Mouse (Mus musculus) heart, embryonic 16.5 days (tissue): Measurements from ENCODE around the gene Slc16a10. TPM values are rescaled to one million over a fixed set of nuclear protein-coding genes. Genes with fewer than 3 reads are reported as not detected.

Source experiments
- ATAC-seq: fragments of 200-750 bp; cut with Nextera tagmentation; replicated peaks from 2 replicates; pipeline ENCODE4 v1.8.0; 2017; ENCODE audit warnings: moderate number of reproducible peaks; ENCODE audit not compliant: insufficient read depth, low FRiP score; ENCODE audit errors: extremely low read depth
- H3K27ac ChIP-seq: fragments of 300-500 bp; sonication (generic); 2 replicates; pipeline ENCODE4 v1.5.1; 2014; ENCODE audit warnings: mild to moderate bottlenecking, low read length, control low read depth, moderate library complexity
- H3K27me3 ChIP-seq: fragments of 300-500 bp; sonication (generic); 2 replicates; pipeline ENCODE4 v1.6.1; 2014; ENCODE audit warnings: low read length, mixed read lengths; ENCODE audit not compliant: control insufficient read depth, insufficient read depth
- H3K36me3 ChIP-seq: fragments of 300-500 bp; sonication (generic); 2 replicates; pipeline ENCODE4 v1.6.1; 2014; ENCODE audit not compliant: control insufficient read depth, insufficient read depth
- H3K4me1 ChIP-seq: fragments of 300-500 bp; sonication (generic); 2 replicates; pipeline ENCODE4 v1.6.1; 2014; ENCODE audit warnings: low read length, mixed read lengths; ENCODE audit not compliant: control insufficient read depth, insufficient read depth
- H3K4me2 ChIP-seq: fragments of 300-500 bp; sonication (generic); 2 replicates; pipeline ENCODE4 v1.6.1; 2014; ENCODE audit warnings: low read depth, mild to moderate bottlenecking, control low read depth, low read length
- H3K4me3 ChIP-seq: fragments of 300-500 bp; sonication (generic); 2 replicates; pipeline ENCODE4 v1.5.1; 2014; ENCODE audit warnings: mild to moderate bottlenecking, control low read depth, low read length
- H3K9ac ChIP-seq: fragments of 300-500 bp; sonication (generic); 2 replicates; pipeline ENCODE4 v1.6.1; 2014; ENCODE audit warnings: low read length, control low read depth
- H3K9me3 ChIP-seq: fragments of 300-500 bp; sonication (generic); replicated peaks from 2 replicates; pipeline ENCODE4 v1.6.1; 2016; ENCODE audit warnings: low read length; ENCODE audit not compliant: control insufficient read depth
- WGBS: fragments of 180-500 bp; shearing (Covaris S2); extraction: QIAGEN DNeasy Blood & Tissue Kit; methylation state at CpG from one replicate; pipeline ENCODE4 v1.1.7; 2014; 5-methylcytosine and 5-hydroxymethylcytosine counted together
- polyA plus RNA-seq: library from polyadenylated mRNA; unstranded; fragments of >200 nt; fragmentation: Nextera tagmentation; extraction: Ambion mirVana; gene quantifications from 2 replicates; pipeline ENCODE4 v1.2.1, GENCODE M21; 2015

The Slc16a10 gene
- polyA plus RNA-seq, 1 experiment from 2014 or later = 23.3 TPM

DNA sequence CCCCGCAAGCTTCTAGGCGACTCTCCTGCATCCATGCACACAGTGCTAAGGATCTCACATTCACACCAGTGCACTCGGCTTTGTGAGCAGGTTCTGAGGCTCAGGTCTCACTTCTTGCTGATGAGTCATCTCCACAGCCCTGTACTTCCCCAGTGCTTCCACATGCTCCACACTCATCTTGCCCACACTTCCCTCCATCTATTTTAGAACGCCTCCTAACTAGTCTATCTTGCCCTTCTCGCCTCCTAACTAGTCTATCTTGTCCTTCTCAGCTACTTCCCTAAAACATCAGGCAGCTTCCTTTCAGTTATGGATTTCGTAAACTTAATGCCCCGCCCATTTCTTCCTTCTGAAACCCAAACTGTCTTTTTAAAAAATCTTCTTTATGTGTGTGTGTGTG, 13.6 kb downstream of the Slc16a10 start:
- Histone ChIP-seq H3K27me3 (no peaks in the 10 kb centered on the region), H3K27ac (no peak overlapping the region), H3K4me1 (peaks cover 2% of the 10 kb centered on the region; the same call in 1 of the 2 replicates), H3K36me3 (no peaks in the 10 kb centered on the region), H3K9me3 (no peaks in the 10 kb centered on the region), H3K4me3 (no peak overlapping the region), H3K4me2 (no peak overlapping the region), H3K9ac (no peak overlapping the region)
- WGBS = 73% methylated on average over 7 of the region's 7 CpGs
- ATAC-seq = no peak

DNA sequence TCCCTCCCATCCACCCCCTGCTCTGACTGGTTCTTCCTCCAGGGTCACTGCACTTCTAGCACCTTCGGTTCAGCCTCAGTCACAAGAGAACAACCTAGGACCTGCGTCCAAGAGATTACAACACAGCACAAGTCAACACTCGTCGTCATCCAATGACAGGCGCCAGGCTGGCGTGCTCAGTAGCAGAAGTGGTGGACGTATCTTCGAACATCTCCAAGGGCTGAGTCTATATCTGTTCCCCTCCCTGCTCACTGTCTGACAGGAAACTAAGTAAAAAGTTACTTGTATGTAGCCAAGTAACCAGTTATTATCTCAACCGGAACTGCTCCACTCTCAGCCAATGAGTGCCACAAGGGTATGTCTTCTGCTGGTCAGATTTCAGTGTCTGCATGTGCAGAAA, 16.9 kb downstream of the Slc16a10 start:
- ATAC-seq = no peak
- Histone ChIP-seq H3K36me3 (no peaks in the 10 kb centered on the region), H3K27me3 (no peaks in the 10 kb centered on the region), H3K27ac (no peak overlapping the region), H3K9ac (no peak overlapping the region), H3K4me3 (no peak overlapping the region), H3K9me3 (no peaks in the 10 kb centered on the region), H3K4me1 (no peaks in the 10 kb centered on the region; the same call in 1 of the 2 replicates), H3K4me2 (no peak overlapping the region)
- WGBS = 47% methylated on average over 9 of the region's 9 CpGs

- Histone ChIP-seq H3K27ac (no peak overlapping the region), H3K36me3 (no peaks in the 10 kb centered on the region), H3K9ac (no peak overlapping the region), H3K27me3 (no peaks in the 10 kb centered on the region), H3K9me3 (no peaks in the 10 kb centered on the region), H3K4me3 (no peak overlapping the region), H3K4me2 (no peak overlapping the region), H3K4me1 (no peaks in the 10 kb centered on the region; the same call in 1 of the 2 replicates)
- WGBS = 85% methylated on average over 4 of the region's 4 CpGs
- ATAC-seq = no peak
These were observed 17.5 kb downstream of the Slc16a10 start for GRCm38 (mm10) chr10:40124570-40124969.

DNA sequence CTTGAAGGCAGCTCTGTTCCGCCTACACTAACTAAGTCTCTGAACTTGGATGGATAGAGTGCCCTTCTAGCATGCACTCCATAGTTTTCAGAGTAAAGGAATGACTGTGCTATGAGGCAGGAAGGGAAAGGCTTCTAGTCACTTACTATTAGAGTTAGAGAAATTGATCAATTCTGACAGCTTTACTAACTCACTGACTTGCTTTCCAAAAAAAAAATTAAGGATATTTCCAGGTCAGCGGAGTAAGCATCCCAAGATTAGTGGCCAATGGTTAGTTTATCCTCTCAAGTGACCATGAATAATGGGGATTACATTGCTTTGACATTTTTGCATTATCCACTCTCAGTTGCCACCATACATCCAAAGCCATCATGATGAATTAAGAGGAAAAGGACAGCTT, 18.0 kb downstream of the Slc16a10 start:
- H3K9me3 ChIP-seq = no peaks in the 10 kb centered on the region
- H3K27me3 ChIP-seq = no peaks in the 10 kb centered on the region
- no peak overlapping the region for H3K4me2 ChIP-seq
- H3K4me3 ChIP-seq = no peak overlapping the region
- 88% methylated on average over 2 of the region's 2 CpGs for WGBS
- H3K9ac ChIP-seq = no peak overlapping the region
- no peaks in the 10 kb centered on the region; the same call in 1 of the 2 replicates for H3K4me1 ChIP-seq
- no peaks in the 10 kb centered on the region for H3K36me3 ChIP-seq
- no peak overlapping the region for H3K27ac ChIP-seq
- no peak for ATAC-seq

- H3K27ac ChIP-seq = no peak overlapping the region
- H3K36me3 ChIP-seq = no peaks in the 10 kb centered on the region
- H3K4me2 ChIP-seq = no peak overlapping the region
- no peaks in the 10 kb centered on the region for H3K9me3 ChIP-seq
- 71% methylated on average over 3 of the region's 3 CpGs for WGBS
- no peak overlapping the region for H3K4me3 ChIP-seq
- H3K9ac ChIP-seq = no peak overlapping the region
- no peaks in the 10 kb centered on the region for H3K27me3 ChIP-seq
- no peak for ATAC-seq
- H3K4me1 ChIP-seq = no peaks in the 10 kb centered on the region
These were observed 22.6 kb downstream of the Slc16a10 start for GRCm38 (mm10) chr10:40119466-40119865.

GRCm38 (mm10) chr10:40118743-40119387, 23.2 kb downstream of the Slc16a10 start:
- H3K9me3 ChIP-seq = no peaks in the 10 kb centered on the region
- H3K9ac ChIP-seq = no peak overlapping the region
- no peak overlapping the region for H3K27ac ChIP-seq
- no peaks in the 10 kb centered on the region for H3K36me3 ChIP-seq
- 78% methylated on average over 5 of the region's 5 CpGs for WGBS
- H3K4me2 ChIP-seq = no peak overlapping the region
- no peak overlapping the region for H3K4me3 ChIP-seq
- no peak for ATAC-seq
- H3K4me1 ChIP-seq = no peaks in the 10 kb centered on the region
- H3K27me3 ChIP-seq = no peaks in the 10 kb centered on the region

- ATAC-seq = no peak
- no peaks in the 10 kb centered on the region for H3K27me3 ChIP-seq
- no peak overlapping the region for H3K9ac ChIP-seq
- no peak overlapping the region for H3K27ac ChIP-seq
- WGBS = 74% methylated on average over 7 of the region's 7 CpGs
- H3K4me1 ChIP-seq = 0 out of 2 replicates have a peak, but pooled peaks cover 5% of the 10 kb centered on the region
- no peaks in the 10 kb centered on the region for H3K9me3 ChIP-seq
- no peak overlapping the region for H3K4me3 ChIP-seq
- H3K36me3 ChIP-seq = no peaks in the 10 kb centered on the region
- H3K4me2 ChIP-seq = no peak overlapping the region
These were observed 28.5 kb downstream of the Slc16a10 start for GRCm38 (mm10) chr10:40113517-40114085.

DNA sequence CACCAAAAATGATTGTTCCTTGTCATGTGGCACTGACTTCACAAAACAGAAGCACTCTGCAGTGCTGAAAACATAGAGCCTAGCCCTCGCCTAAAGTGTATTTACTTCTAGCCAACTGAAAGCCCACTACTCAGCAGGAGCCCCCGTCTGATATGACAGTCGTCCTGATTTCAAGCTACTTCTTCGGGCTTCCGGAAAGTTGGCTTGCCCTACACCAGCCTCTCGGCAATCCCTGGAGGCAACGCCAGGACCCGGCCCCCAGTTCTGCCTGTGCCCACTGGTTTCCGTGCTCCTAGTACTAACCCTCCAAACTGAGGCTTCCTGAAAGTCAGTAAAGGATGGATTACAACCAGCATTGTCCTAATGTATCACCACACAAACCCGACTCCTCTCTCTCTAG, 29.8 kb downstream of the Slc16a10 start:
- no peak for ATAC-seq
- no peak overlapping the region for H3K4me3 ChIP-seq
- H3K9ac ChIP-seq = no peak overlapping the region
- H3K9me3 ChIP-seq = no peaks in the 10 kb centered on the region
- H3K27me3 ChIP-seq = no peaks in the 10 kb centered on the region
- H3K27ac ChIP-seq = no peak overlapping the region
- H3K36me3 ChIP-seq = no peaks in the 10 kb centered on the region
- WGBS = 80% methylated on average over 10 of the region's 10 CpGs
- no peak overlapping the region for H3K4me2 ChIP-seq
- 0 out of 2 replicates have a peak, but pooled peaks cover 5% of the 10 kb centered on the region for H3K4me1 ChIP-seq

DNA sequence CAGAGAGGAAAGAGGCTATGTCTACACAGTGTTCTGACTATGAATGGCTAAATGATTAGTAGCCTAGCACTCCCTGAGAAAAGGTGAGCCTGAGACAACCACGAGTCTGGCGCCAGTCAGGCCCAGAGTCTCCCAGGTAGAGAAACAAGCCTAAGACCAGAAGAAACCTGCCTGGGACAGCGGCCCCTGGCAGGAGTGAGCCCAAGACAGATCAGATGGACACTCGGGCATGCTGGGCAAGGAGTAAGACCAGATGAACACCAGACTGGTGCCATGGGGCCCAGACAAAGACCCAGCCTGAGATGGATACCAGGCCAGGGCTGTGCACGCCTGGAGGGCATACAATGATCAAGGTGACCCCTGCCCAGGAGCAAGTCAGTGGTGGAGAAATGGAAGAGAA, 32.5 kb downstream of the Slc16a10 start:
- Histone ChIP-seq H3K27me3 (no peaks in the 10 kb centered on the region), H3K4me1 (0 out of 2 replicates have a peak, but pooled peaks cover 5% of the 10 kb centered on the region), H3K4me2 (no peak overlapping the region), H3K9ac (no peak overlapping the region), H3K9me3 (no peaks in the 10 kb centered on the region), H3K27ac (no peak overlapping the region), H3K4me3 (no peak overlapping the region), H3K36me3 (no peaks in the 10 kb centered on the region)
- WGBS = 82% methylated on average over 5 of the region's 5 CpGs
- no peak for ATAC-seq
